Mouse (Mus musculus): ENCODE results near the gene Dph6. TPM values are rescaled to one million over a fixed set of nuclear protein-coding genes. Genes with fewer than 3 reads are reported as not detected.

The Dph6 gene
- total and polyA plus RNA-seq, 3 experiments = 6.3 to 7.3 (median 6.9) TPM

- H3K27ac ChIP-seq = no peak overlapping the region
- no peak overlapping the region for H3K9ac ChIP-seq (ENCODE audit: low read depth, low read length)
- 83% methylated on average over 1 of the region's 1 CpGs for WGBS
- no peaks in the 10 kb centered on the region for H3K36me3 ChIP-seq (ENCODE audit: control insufficient read depth, insufficient read depth, low read length)
- TF ChIP-seq EP300 (IDR thresholded peaks at IDR 0.05; ENCODE audit: insufficient read depth, low read depth, low read length) (no peak), CTCF (IDR thresholded peaks at IDR 0.05) (no peak), POLR2A (IDR thresholded peaks at IDR 0.05; ENCODE audit: insufficient read depth, low read depth, low read length) (no peak)
- no peaks in the 10 kb centered on the region for H3K27me3 ChIP-seq (ENCODE audit: control insufficient read depth, insufficient read depth, low read length)
- intact Hi-C loops (cut with DNase I) = no loop called here
- H3K4me1 ChIP-seq (ENCODE audit: control insufficient read depth, insufficient read depth, low read length) = no peaks in the 10 kb centered on the region
- no peak overlapping the region for H3K4me3 ChIP-seq
- no peak for DNase-seq
- no peaks in the 10 kb centered on the region for H3K79me2 ChIP-seq (replicated peaks; ENCODE audit: control insufficient read depth, insufficient read depth, low read length)
Observed at GRCm38 (mm10) chr2:114673831-114674230, 19.1 kb upstream of the Dph6 start.

- WGBS = 55% methylated on average over 3 of the region's 3 CpGs
- H3K36me3 ChIP-seq (ENCODE audit: control insufficient read depth, insufficient read depth, low read length) = no peaks in the 10 kb centered on the region
- TF ChIP-seq EP300 (IDR thresholded peaks at IDR 0.05; ENCODE audit: insufficient read depth, low read depth, low read length) (no peak), POLR2A (IDR thresholded peaks at IDR 0.05; ENCODE audit: insufficient read depth, low read depth, low read length) (no peak), CTCF (IDR thresholded peaks at IDR 0.05) (no peak)
- intact Hi-C loops (cut with DNase I) = no loop called here
- no peaks in the 10 kb centered on the region for H3K27me3 ChIP-seq (ENCODE audit: control insufficient read depth, insufficient read depth, low read length)
- no peak overlapping the region for H3K9ac ChIP-seq (ENCODE audit: low read depth, low read length)
- no peaks in the 10 kb centered on the region for H3K4me1 ChIP-seq (ENCODE audit: control insufficient read depth, insufficient read depth, low read length)
- H3K27ac ChIP-seq = no peak overlapping the region
- no peak overlapping the region for H3K4me3 ChIP-seq
- no peak for DNase-seq
- no peaks in the 10 kb centered on the region for H3K79me2 ChIP-seq (replicated peaks; ENCODE audit: control insufficient read depth, insufficient read depth, low read length)
Observed at GRCm38 (mm10) chr2:114670983-114671382, 16.2 kb upstream of the Dph6 start.

GRCm38 (mm10) chr2:114658954-114659353, 4.2 kb upstream of the Dph6 start:
- intact Hi-C loops (cut with DNase I) = no loop called here
- Histone ChIP-seq H3K4me1 (ENCODE audit: control insufficient read depth, insufficient read depth, low read length) (no peaks in the 10 kb centered on the region), H3K27ac (no peak overlapping the region), H3K9ac (ENCODE audit: low read depth, low read length) (no peak overlapping the region), H3K36me3 (ENCODE audit: control insufficient read depth, insufficient read depth, low read length) (peaks cover under 1% of the 10 kb centered on the region; the same call in 1 of the 2 replicates), H3K4me3 (no peak overlapping the region), H3K27me3 (ENCODE audit: control insufficient read depth, insufficient read depth, low read length) (no peaks in the 10 kb centered on the region), H3K79me2 (replicated peaks; ENCODE audit: control insufficient read depth, insufficient read depth, low read length) (no peaks in the 10 kb centered on the region)
- 75% methylated on average over 2 of the region's 2 CpGs for WGBS
- TF ChIP-seq POLR2A (IDR thresholded peaks at IDR 0.05; ENCODE audit: insufficient read depth, low read depth, low read length) (no peak), CTCF (IDR thresholded peaks at IDR 0.05) (no peak), EP300 (IDR thresholded peaks at IDR 0.05; ENCODE audit: insufficient read depth, low read depth, low read length) (no peak)
- DNase-seq = no peak

GRCm38 (mm10) chr2:114646240-114646639, 8.5 kb downstream of the Dph6 start:
- WGBS = 85% methylated on average over 5 of the region's 5 CpGs
- intact Hi-C loops (cut with DNase I) = no loop called here
- no peak overlapping the region for H3K27ac ChIP-seq

GRCm38 (mm10) chr2:114643832-114644231, 10.9 kb downstream of the Dph6 start:
- Histone ChIP-seq H3K27ac (no peak overlapping the region), H3K27me3 (ENCODE audit: control insufficient read depth, insufficient read depth, low read length) (no peaks in the 10 kb centered on the region), H3K79me2 (replicated peaks; ENCODE audit: control insufficient read depth, insufficient read depth, low read length) (no peaks in the 10 kb centered on the region), H3K36me3 (ENCODE audit: control insufficient read depth, insufficient read depth, low read length) (no peaks in the 10 kb centered on the region), H3K9ac (ENCODE audit: low read depth, low read length) (no peak overlapping the region), H3K4me3 (no peak overlapping the region), H3K4me1 (ENCODE audit: control insufficient read depth, insufficient read depth, low read length) (no peaks in the 10 kb centered on the region)
- 77% methylated on average over 2 of the region's 2 CpGs for WGBS
- DNase-seq = no peak
- no peak for TF ChIP-seq CTCF (IDR thresholded peaks at IDR 0.05)
- TF ChIP-seq POLR2A (IDR thresholded peaks at IDR 0.05; ENCODE audit: insufficient read depth, low read depth, low read length) = no peak
- no peak for TF ChIP-seq EP300 (IDR thresholded peaks at IDR 0.05; ENCODE audit: insufficient read depth, low read depth, low read length)
- intact Hi-C loops (cut with DNase I) = no loop called here

More at GRCm38 (mm10) chr2:114646240-114646639, 8.5 kb downstream of the Dph6 start:
- Histone ChIP-seq H3K79me2 (replicated peaks; ENCODE audit: control insufficient read depth, insufficient read depth, low read length) (no peaks in the 10 kb centered on the region), H3K36me3 (ENCODE audit: control insufficient read depth, insufficient read depth, low read length) (no peaks in the 10 kb centered on the region), H3K4me3 (no peak overlapping the region), H3K4me1 (ENCODE audit: control insufficient read depth, insufficient read depth, low read length) (no peaks in the 10 kb centered on the region), H3K27me3 (ENCODE audit: control insufficient read depth, insufficient read depth, low read length) (no peaks in the 10 kb centered on the region), H3K9ac (ENCODE audit: low read depth, low read length) (no peak overlapping the region)
- no peak for TF ChIP-seq CTCF (IDR thresholded peaks at IDR 0.05)
- no peak for TF ChIP-seq POLR2A (IDR thresholded peaks at IDR 0.05; ENCODE audit: insufficient read depth, low read depth, low read length)
- TF ChIP-seq EP300 (IDR thresholded peaks at IDR 0.05; ENCODE audit: insufficient read depth, low read depth, low read length) = no peak
- DNase-seq = no peak

GRCm38 (mm10) chr2:114624683-114625082, 30.1 kb downstream of the Dph6 start:
- H3K36me3 ChIP-seq (ENCODE audit: control insufficient read depth, insufficient read depth, low read length) = no peaks in the 10 kb centered on the region
- no peak overlapping the region for H3K27ac ChIP-seq
- intact Hi-C loops (cut with DNase I) = no loop called here
- no peak for DNase-seq
- WGBS = 48% methylated on average over 4 of the region's 4 CpGs
- H3K9ac ChIP-seq (ENCODE audit: low read depth, low read length) = no peak overlapping the region
- no peak for TF ChIP-seq CTCF (IDR thresholded peaks at IDR 0.05)
- no peak for TF ChIP-seq EP300 (IDR thresholded peaks at IDR 0.05; ENCODE audit: insufficient read depth, low read depth, low read length)
- TF ChIP-seq POLR2A (IDR thresholded peaks at IDR 0.05; ENCODE audit: insufficient read depth, low read depth, low read length) = no peak
- H3K4me1 ChIP-seq (ENCODE audit: control insufficient read depth, insufficient read depth, low read length) = no peaks in the 10 kb centered on the region; the same call in 1 of the 2 replicates
- no peak overlapping the region for H3K4me3 ChIP-seq
- H3K27me3 ChIP-seq (ENCODE audit: control insufficient read depth, insufficient read depth, low read length) = no peaks in the 10 kb centered on the region
- no peaks in the 10 kb centered on the region for H3K79me2 ChIP-seq (replicated peaks; ENCODE audit: control insufficient read depth, insufficient read depth, low read length)

All from heart, adult 2 months (tissue).